Comparison of ENCODE assay signal across 16 mouse cellular contexts in genomic region chr12:3850731-3851130, GRCm38 (mm10). TPM values are rescaled to one million over a fixed set of nuclear protein-coding genes. Genes with fewer than 3 reads are reported as not detected.
A peak's percentile ranks its signal among the peaks of the same experiment; 100 is the strongest.
DNase-seq lines count a peak whose midpoint lies in the region; ATAC-seq lines count a peak whose summit lies in the region.
"Had no signal": no experiment of that assay in that cellular context is flagged by ENCODE, and none has a peak within 500 bp of the region (broad histone marks: within the 10 kb centered on the region; RNA-seq: fewer than 3 reads in every experiment).

No protein-coding gene starts in this region.

- H3K4me3 ChIP-seq in forebrain, embryonic 10.5 days, result no peak overlapping the region
- no peak overlapping the region for H3K4me3 ChIP-seq in forebrain, embryonic 13.5 days
- no peak overlapping the region for H3K4me3 ChIP-seq in kidney, embryonic 16.5 days (ENCODE audit: low read length)
- no peak overlapping the region for H3K4me3 ChIP-seq in embryonic facial prominence, embryonic 11.5 days (ENCODE audit: low read depth, low read length)
- H3K4me3 ChIP-seq in neural tube, embryonic 11.5 days (ENCODE audit: low read depth, low read length), result no peak overlapping the region
- H3K4me3 ChIP-seq: forebrain, embryonic 12.5 days; limb, embryonic 12.5 days; neural tube, embryonic 13.5 days had no signal

- peaks cover 20% of the 10 kb centered on the region for H3K4me1 ChIP-seq in forebrain, embryonic 10.5 days
- H3K4me1 ChIP-seq in forebrain, embryonic 13.5 days, result 0 out of 2 replicates have a peak, but pooled peaks cover under 1% of the 10 kb centered on the region
- H3K4me1 ChIP-seq in kidney, embryonic 16.5 days (ENCODE audit: insufficient read depth, low read length), result peaks cover 32% of the 10 kb centered on the region
- H3K4me1 ChIP-seq in embryonic facial prominence, embryonic 11.5 days (ENCODE audit: control insufficient read depth, insufficient read depth, low read length), result peaks cover 2% of the 10 kb centered on the region; the same call in 1 of the 2 replicates
- H3K4me1 ChIP-seq in neural tube, embryonic 11.5 days (ENCODE audit: control insufficient read depth, insufficient read depth, low read length), result peaks cover 13% of the 10 kb centered on the region

- peaks cover 18% of the 10 kb centered on the region for H3K36me3 ChIP-seq in forebrain, embryonic 10.5 days (replicated peaks)
- peaks cover 45% of the 10 kb centered on the region for H3K36me3 ChIP-seq in forebrain, embryonic 13.5 days (ENCODE audit: poor library complexity, severe bottlenecking)
- H3K36me3 ChIP-seq in kidney, embryonic 16.5 days (ENCODE audit: insufficient read depth, low read length), result peaks cover 36% of the 10 kb centered on the region
- H3K36me3 ChIP-seq in embryonic facial prominence, embryonic 11.5 days (replicated peaks; ENCODE audit: control insufficient read depth, insufficient read depth, low read depth, low read length), result no peaks in the 10 kb centered on the region
- no peaks in the 10 kb centered on the region for H3K36me3 ChIP-seq in neural tube, embryonic 11.5 days (ENCODE audit: control insufficient read depth, insufficient read depth, low read length)

- no peaks in the 10 kb centered on the region for H3K9me3 ChIP-seq in forebrain, embryonic 10.5 days
- H3K9me3 ChIP-seq in forebrain, embryonic 13.5 days (replicated peaks), result no peaks in the 10 kb centered on the region
- no peaks in the 10 kb centered on the region for H3K9me3 ChIP-seq in kidney, embryonic 16.5 days (ENCODE audit: low read length)
- no peaks in the 10 kb centered on the region for H3K9me3 ChIP-seq in embryonic facial prominence, embryonic 11.5 days (replicated peaks; ENCODE audit: control insufficient read depth, low read length)
- H3K9me3 ChIP-seq in neural tube, embryonic 11.5 days (ENCODE audit: control insufficient read depth, low read length), result no peaks in the 10 kb centered on the region
- H3K9me3 ChIP-seq: forebrain, embryonic 12.5 days; limb, embryonic 12.5 days; neural tube, embryonic 13.5 days had no signal

- H3K27ac ChIP-seq in forebrain, embryonic 10.5 days, result no peak overlapping the region
- no peak overlapping the region for H3K27ac ChIP-seq in forebrain, embryonic 13.5 days
- H3K27ac ChIP-seq in kidney, embryonic 16.5 days (ENCODE audit: low read length), result 0 out of 2 replicates have a peak overlapping the region, but pooled peaks have one; percentile 9
- H3K27ac ChIP-seq in embryonic facial prominence, embryonic 11.5 days (replicated peaks; ENCODE audit: low read depth, low read length), result no peak overlapping the region
- H3K27ac ChIP-seq in neural tube, embryonic 11.5 days (ENCODE audit: low read depth, low read length), result no peak overlapping the region
- H3K27ac ChIP-seq: liver, embryonic 14.5 days; stomach, postnatal 0 days had no signal

- no peak overlapping the region for H3K4me2 ChIP-seq in forebrain, embryonic 13.5 days
- no peak overlapping the region for H3K4me2 ChIP-seq in kidney, embryonic 16.5 days (replicated peaks; ENCODE audit: low read depth, low read length)
- H3K4me2 ChIP-seq in embryonic facial prominence, embryonic 11.5 days (ENCODE audit: low read depth, low read length), result no peak overlapping the region
- no peak overlapping the region for H3K4me2 ChIP-seq in neural tube, embryonic 11.5 days (ENCODE audit: low read depth)
- H3K4me2 ChIP-seq: forebrain, embryonic 12.5 days; limb, embryonic 12.5 days; neural tube, embryonic 13.5 days had no signal

- H3K9ac ChIP-seq in forebrain, embryonic 13.5 days, result no peak overlapping the region
- H3K9ac ChIP-seq in kidney, embryonic 16.5 days (replicated peaks; ENCODE audit: low read length), result no peak overlapping the region
- H3K9ac ChIP-seq in embryonic facial prominence, embryonic 11.5 days (replicated peaks; ENCODE audit: low read length), result no peak overlapping the region
- H3K9ac ChIP-seq in neural tube, embryonic 11.5 days (ENCODE audit: low read length), result no peak overlapping the region
- H3K9ac ChIP-seq: forebrain, embryonic 12.5 days; limb, embryonic 12.5 days; liver, embryonic 14.5 days had no signal

- ATAC-seq in forebrain, embryonic 13.5 days, result no peak
- no peak for ATAC-seq in kidney, embryonic 16.5 days (ENCODE audit: low FRiP score, low TSS enrichment)
- no peak for ATAC-seq in embryonic facial prominence, embryonic 11.5 days (replicated peaks; ENCODE audit: insufficient number of reproducible peaks, low FRiP score, low TSS enrichment, low read depth)
- ATAC-seq in neural tube, embryonic 11.5 days (ENCODE audit: insufficient read depth, low FRiP score, low TSS enrichment), result 0 out of 2 replicates have a peak, but pooled peaks have one; percentile 31
- ATAC-seq: intestine, postnatal 0 days had no signal

- WGBS in forebrain, embryonic 10.5 days, result 50% methylated on average over 6 of the region's 6 CpGs
- WGBS in forebrain, embryonic 13.5 days, result 59% methylated on average over 6 of the region's 6 CpGs
- WGBS in kidney, embryonic 16.5 days, result 17% methylated on average over 6 of the region's 6 CpGs
- 19% methylated on average over 6 of the region's 6 CpGs for WGBS in embryonic facial prominence, embryonic 11.5 days
- 12% methylated on average over 6 of the region's 6 CpGs for WGBS in neural tube, embryonic 11.5 days

- peaks cover 24% of the 10 kb centered on the region for H3K27me3 ChIP-seq in forebrain, embryonic 10.5 days (ENCODE audit: poor library complexity, severe bottlenecking)
- H3K27me3 ChIP-seq in forebrain, embryonic 13.5 days, result no peaks in the 10 kb centered on the region
- no peaks in the 10 kb centered on the region for H3K27me3 ChIP-seq in kidney, embryonic 16.5 days (ENCODE audit: insufficient read depth, low read length)
- H3K27me3 ChIP-seq in embryonic facial prominence, embryonic 11.5 days (ENCODE audit: control insufficient read depth, insufficient read depth, low read length), result no peaks in the 10 kb centered on the region
- H3K27me3 ChIP-seq in neural tube, embryonic 11.5 days (ENCODE audit: control insufficient read depth, insufficient read depth, low read length), result no peaks in the 10 kb centered on the region
- H3K27me3 ChIP-seq: forebrain, embryonic 12.5 days; limb, embryonic 12.5 days; neural tube, embryonic 13.5 days had no signal

- peak; percentile 34 for DNase-seq in forebrain, embryonic 10.5 days (ENCODE audit: extremely low spot score, low spot score)
- DNase-seq in kidney, postnatal 4 days, result no peak
- DNase-seq in embryonic facial prominence, embryonic 11.5 days (ENCODE audit: low spot score), result peak; percentile 53
- DNase-seq in neural tube, embryonic 11.5 days (ENCODE audit: low spot score), result no peak
- no peak for DNase-seq in ovary, adult 18-20 months (ENCODE audit: low spot score)
- DNase-seq in testis, postnatal 10 days (ENCODE audit: low spot score), result no peak
- DNase-seq: heart, postnatal 4 days; thymus, postnatal 14 days had no signal

RNA-seq across cellular contexts. Expression of gene Dnmt3a, which starts 44.9 kb away (rescaled TPM):
- polyA plus RNA-seq in forebrain, embryonic 10.5 days (2016; fragmentation: Nextera tagmentation; extraction: Ambion mirVana), result 117 and 119 TPM in 2 replicates
- 98.5 and 110 TPM in 2 replicates for polyA plus RNA-seq in forebrain, embryonic 13.5 days (2015; fragmentation: Nextera tagmentation; extraction: Ambion mirVana)
- polyA plus RNA-seq in kidney, embryonic 16.5 days (2015; fragmentation: Nextera tagmentation; extraction: Ambion mirVana), result 82.9 and 88.1 TPM in 2 replicates
- 69.5 and 80.9 TPM in 2 replicates for polyA plus RNA-seq in embryonic facial prominence, embryonic 11.5 days (2014; fragmentation: Nextera tagmentation; extraction: Ambion mirVana)
- polyA plus RNA-seq in neural tube, embryonic 11.5 days (2014; fragmentation: Nextera tagmentation; extraction: Ambion mirVana), result 88.6 and 102 TPM in 2 replicates

Comparison
In these comparisons a context has a peak if more than half of its experiments do, and no peak if none do; other contexts are left out.
1. DNase-seq: peak in forebrain, embryonic 10.5 days (single experiment) and embryonic facial prominence, embryonic 11.5 days (single experiment); none in kidney, postnatal 4 days (0 of 2), neural tube, embryonic 11.5 days (single experiment), ovary, adult 18-20 months (single experiment) and testis, postnatal 10 days (single experiment).